Mouse (Mus musculus) testis, adult 2 months (tissue): ENCODE data around the gene Erlin1.

Experiments used
- CTCF ChIP-seq: fragments of 200-500 bp; IDR thresholded peaks from 2 replicates; pipeline ENCODE4 v1.5.1; 2012; ENCODE audit warnings: low read depth, mild to moderate bottlenecking, inconsistent platforms, low read length, moderate library complexity; ENCODE audit not compliant: control insufficient read depth, insufficient read depth, insufficient replicate concordance
- POLR2A ChIP-seq: fragments of 200-500 bp; IDR thresholded peaks from 2 replicates; pipeline ENCODE4 v1.6.1; 2012; ENCODE audit warnings: low read depth, mild to moderate bottlenecking, inconsistent platforms, low read length, moderate library complexity; ENCODE audit not compliant: control insufficient read depth

- no peak for TF ChIP-seq POLR2A
- TF ChIP-seq CTCF: no peak
Observed at GRCm38 (mm10) chr19:44032046-44032744, 37.4 kb downstream of the Erlin1 start.
